13 mouse cellular contexts compared by ENCODE assay signal in genomic region chrX:38651167-38651566, GRCm38 (mm10).
"Had no signal": no experiment of that assay in that cellular context is flagged by ENCODE, and none has a peak within 500 bp of the region (broad histone marks: within the 10 kb centered on the region; RNA-seq: fewer than 3 reads in every experiment).

No protein-coding gene starts in this region.

- H3K36me3 ChIP-seq: limb, embryonic 15.5 days; liver, embryonic 12.5 days; midbrain, embryonic 15.5 days had no signal

- H3K4me3 ChIP-seq: limb, embryonic 15.5 days; liver, embryonic 12.5 days; midbrain, embryonic 15.5 days had no signal

- DNase-seq: kidney, adult 8-10 months; kidney, postnatal 14 days; layer of hippocampus, postnatal 36 days; lung, postnatal 10 days; lung, postnatal 4 days; right cerebral cortex, adult 18-20 months; thymus, postnatal 4 days had no signal

- H3K27me3 ChIP-seq: limb, embryonic 15.5 days; liver, embryonic 12.5 days; midbrain, embryonic 15.5 days had no signal

- H3K9ac ChIP-seq: limb, embryonic 15.5 days; liver, embryonic 12.5 days; lung, embryonic 14.5 days; midbrain, embryonic 15.5 days had no signal

- ATAC-seq: liver, embryonic 12.5 days; midbrain, embryonic 15.5 days had no signal

- H3K4me1 ChIP-seq: limb, embryonic 15.5 days; liver, embryonic 12.5 days; midbrain, embryonic 15.5 days had no signal

- H3K9me3 ChIP-seq: limb, embryonic 15.5 days; midbrain, embryonic 15.5 days had no signal

- H3K27ac ChIP-seq: limb, embryonic 15.5 days; liver, embryonic 12.5 days; midbrain, embryonic 15.5 days; stomach, postnatal 0 days had no signal

- H3K4me2 ChIP-seq: liver, embryonic 12.5 days; lung, embryonic 14.5 days; midbrain, embryonic 11.5 days; midbrain, embryonic 15.5 days had no signal
